Mouse (Mus musculus) midbrain, embryonic 12.5 days (tissue): Measurements from ENCODE around the gene Acsl1. TPM values are rescaled to one million over a fixed set of nuclear protein-coding genes. Genes with fewer than 3 reads are reported as not detected.

Experiments
- ATAC-seq: fragments of 200-750 bp; cut with Nextera tagmentation; 2 replicates; pipeline ENCODE4 v1.8.0; 2017; ENCODE audit warnings: low read depth, moderate TSS enrichment, moderate library complexity; ENCODE audit not compliant: low FRiP score
- H3K27ac ChIP-seq: fragments of 300-500 bp; sonication (generic); replicated peaks from 2 replicates; pipeline ENCODE4 v1.5.1; 2016; ENCODE audit warnings: mild to moderate bottlenecking
- H3K27me3 ChIP-seq: fragments of 300-500 bp; sonication (generic); 2 replicates; pipeline ENCODE4 v1.6.1; 2016; ENCODE audit warnings: mild to moderate bottlenecking
- H3K36me3 ChIP-seq: fragments of 300-500 bp; sonication (generic); 2 replicates; pipeline ENCODE4 v1.6.1; 2016
- H3K4me1 ChIP-seq: fragments of 300-500 bp; sonication (generic); 2 replicates; pipeline ENCODE4 v1.6.1; 2016
- H3K4me2 ChIP-seq: fragments of 300-500 bp; sonication (generic); replicated peaks from 2 replicates; pipeline ENCODE4 v1.6.1; 2016; ENCODE audit warnings: mild to moderate bottlenecking, moderate library complexity
- H3K4me3 ChIP-seq: fragments of 300-500 bp; sonication (generic); 2 replicates; pipeline ENCODE4 v1.5.1; 2016; ENCODE audit warnings: mild to moderate bottlenecking
- H3K9ac ChIP-seq: fragments of 300-500 bp; sonication (generic); replicated peaks from 2 replicates; pipeline ENCODE4 v1.6.1; 2016; ENCODE audit warnings: mild to moderate bottlenecking, moderate library complexity
- H3K9me3 ChIP-seq: fragments of 300-500 bp; sonication (generic); 2 replicates; pipeline ENCODE4 v1.6.1; 2016; ENCODE audit warnings: mild to moderate bottlenecking
- WGBS: fragments of 180-500 bp; shearing (Covaris S2); methylation state at CpG from one replicate; pipeline ENCODE4 v1.1.7; 2016; 5-methylcytosine and 5-hydroxymethylcytosine counted together
- polyA plus RNA-seq: library from polyadenylated mRNA; unstranded; fragments of >200 nt; fragmentation: Nextera tagmentation; extraction: Ambion mirVana; gene quantifications from 2 replicates; pipeline ENCODE4 v1.2.1, GENCODE M21; 2016

Acsl1 gene
- polyA plus RNA-seq, 1 experiment from 2014 or later = 7.8 TPM

DNA sequence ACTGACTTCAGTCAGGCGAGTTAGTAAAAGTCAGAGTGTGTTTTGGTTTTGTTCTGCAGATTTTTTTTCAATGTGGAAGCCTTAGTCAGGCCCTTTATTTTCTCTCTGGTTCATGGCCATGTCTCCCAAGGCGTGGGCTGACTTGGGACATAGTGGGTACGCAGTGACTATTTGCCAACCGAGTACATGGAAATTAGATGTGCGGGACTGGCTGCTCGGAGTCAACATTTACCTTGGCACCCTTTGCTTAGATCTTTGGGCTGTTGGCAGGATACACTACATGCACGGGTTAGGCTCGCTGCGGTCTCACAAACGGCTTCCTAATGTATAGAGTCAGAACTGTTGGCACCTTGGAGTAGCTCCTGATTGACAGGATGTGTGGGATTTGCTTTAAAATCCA lies 7.9 kb downstream of the Acsl1 start:
- Histone ChIP-seq H3K4me1 (0 out of 2 replicates have a peak, but pooled peaks cover 5% of the 10 kb centered on the region), H3K4me2 (no peak overlapping the region), H3K4me3 (no peak overlapping the region), H3K27ac (no peak overlapping the region), H3K27me3 (no peaks in the 10 kb centered on the region), H3K36me3 (no peaks in the 10 kb centered on the region), H3K9ac (no peak overlapping the region), H3K9me3 (no peaks in the 10 kb centered on the region)
- WGBS = 93% methylated on average over 10 of the region's 10 CpGs
- ATAC-seq = no peak

GRCm38 (mm10) chr8:46479794-46480532 lies 9.1 kb downstream of the Acsl1 start:
- no peak overlapping the region for H3K27ac ChIP-seq
- no peaks in the 10 kb centered on the region for H3K36me3 ChIP-seq
- 0 out of 2 replicates have a peak, but pooled peaks cover 4% of the 10 kb centered on the region for H3K27me3 ChIP-seq
- ATAC-seq = no peak
- no peaks in the 10 kb centered on the region for H3K9me3 ChIP-seq
- WGBS = 71% methylated on average over 7 of the region's 7 CpGs
- no peak overlapping the region for H3K9ac ChIP-seq
- no peak overlapping the region for H3K4me3 ChIP-seq
- 0 out of 2 replicates have a peak, but pooled peaks cover 5% of the 10 kb centered on the region for H3K4me1 ChIP-seq
- no peak overlapping the region for H3K4me2 ChIP-seq

DNA sequence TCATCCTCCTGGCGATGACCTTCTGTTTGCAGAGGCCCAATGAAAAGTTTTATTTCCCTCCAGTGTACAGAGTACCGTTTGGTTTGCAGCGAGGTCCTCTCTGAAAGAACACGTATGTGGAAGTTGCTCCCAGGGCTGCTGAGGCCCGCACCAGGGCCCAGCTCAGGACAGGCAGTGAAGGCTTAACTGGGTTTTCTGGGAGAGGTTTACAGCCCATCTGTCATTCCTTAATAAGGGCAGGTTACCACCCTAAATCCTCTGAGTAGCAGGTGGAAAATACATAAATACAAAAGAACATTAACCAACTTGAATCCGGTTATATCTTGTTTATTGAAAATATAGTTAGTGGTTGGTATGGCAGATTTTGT lies 9.7 kb downstream of the Acsl1 start:
- Histone ChIP-seq H3K27ac (no peak overlapping the region), H3K4me3 (no peak overlapping the region), H3K27me3 (0 out of 2 replicates have a peak, but pooled peaks cover 4% of the 10 kb centered on the region), H3K4me1 (0 out of 2 replicates have a peak, but pooled peaks cover 5% of the 10 kb centered on the region), H3K9ac (no peak overlapping the region), H3K9me3 (no peaks in the 10 kb centered on the region), H3K36me3 (no peaks in the 10 kb centered on the region), H3K4me2 (no peak overlapping the region)
- WGBS = 71% methylated on average over 6 of the region's 6 CpGs
- no peak for ATAC-seq

DNA sequence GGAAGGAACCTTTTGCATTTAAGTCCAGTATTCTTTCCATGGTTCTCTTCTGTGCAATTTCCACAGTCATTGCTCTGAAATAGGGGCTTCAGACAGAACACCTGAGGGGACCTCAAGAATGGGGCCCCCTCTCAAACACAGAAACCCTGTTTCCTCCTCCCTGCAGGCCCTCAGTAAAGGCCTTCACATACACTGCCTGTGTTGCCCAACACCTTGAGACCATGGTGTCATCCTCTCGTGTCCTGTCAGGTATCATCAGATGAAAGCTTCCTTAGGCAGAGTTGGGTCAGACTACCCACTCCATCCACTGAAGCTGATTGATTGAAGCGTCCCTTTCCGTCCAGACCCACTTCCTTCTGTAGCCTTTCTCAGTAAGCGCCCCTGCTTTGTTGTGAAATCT lies 11.9 kb downstream of the Acsl1 start:
- no peak overlapping the region for H3K4me2 ChIP-seq
- H3K9me3 ChIP-seq = no peaks in the 10 kb centered on the region
- no peak overlapping the region for H3K4me3 ChIP-seq
- no peak overlapping the region for H3K27ac ChIP-seq
- peaks cover 8% of the 10 kb centered on the region for H3K4me1 ChIP-seq
- H3K27me3 ChIP-seq = 0 out of 2 replicates have a peak, but pooled peaks cover 4% of the 10 kb centered on the region
- no peak for ATAC-seq
- H3K9ac ChIP-seq = no peak overlapping the region
- H3K36me3 ChIP-seq = no peaks in the 10 kb centered on the region
- WGBS = 90% methylated on average over 4 of the region's 4 CpGs

DNA sequence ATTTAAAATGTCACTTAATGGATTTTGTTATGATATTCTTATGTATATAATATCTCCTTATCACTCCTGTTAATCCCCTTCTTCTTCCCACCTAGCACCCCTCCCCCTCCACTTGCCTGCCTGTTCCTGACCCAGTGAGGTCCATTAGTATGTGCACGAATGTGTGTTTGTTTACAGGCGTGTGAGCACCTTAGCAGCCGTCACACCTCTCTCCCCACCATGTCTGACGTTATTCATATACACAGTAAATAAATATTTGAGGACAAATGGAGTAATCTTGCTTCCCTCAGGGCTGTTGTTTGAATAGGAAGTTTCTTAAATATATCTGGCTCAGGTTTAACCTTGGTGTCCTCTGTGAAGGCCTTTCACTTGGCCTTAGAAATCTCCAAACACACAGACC lies 12.4 kb downstream of the Acsl1 start:
- Histone ChIP-seq H3K27ac (no peak overlapping the region), H3K36me3 (no peaks in the 10 kb centered on the region), H3K4me2 (no peak overlapping the region), H3K9ac (no peak overlapping the region), H3K4me1 (peaks cover 12% of the 10 kb centered on the region), H3K4me3 (no peak overlapping the region), H3K27me3 (0 out of 2 replicates have a peak, but pooled peaks cover 4% of the 10 kb centered on the region), H3K9me3 (no peaks in the 10 kb centered on the region)
- no peak for ATAC-seq
- 78% methylated on average over 4 of the region's 4 CpGs for WGBS

- no peak overlapping the region for H3K27ac ChIP-seq
- no peak for ATAC-seq
- 46% methylated on average over 4 of the region's 4 CpGs for WGBS
- no peak overlapping the region for H3K9ac ChIP-seq
- H3K4me1 ChIP-seq = peaks cover 13% of the 10 kb centered on the region
- no peak overlapping the region for H3K4me3 ChIP-seq
- H3K9me3 ChIP-seq = no peaks in the 10 kb centered on the region
- peaks cover 9% of the 10 kb centered on the region; the same call in 1 of the 2 replicates for H3K27me3 ChIP-seq
- H3K36me3 ChIP-seq = no peaks in the 10 kb centered on the region
- no peak overlapping the region for H3K4me2 ChIP-seq
Observed at GRCm38 (mm10) chr8:46484077-46484476, 13.2 kb downstream of the Acsl1 start.

DNA sequence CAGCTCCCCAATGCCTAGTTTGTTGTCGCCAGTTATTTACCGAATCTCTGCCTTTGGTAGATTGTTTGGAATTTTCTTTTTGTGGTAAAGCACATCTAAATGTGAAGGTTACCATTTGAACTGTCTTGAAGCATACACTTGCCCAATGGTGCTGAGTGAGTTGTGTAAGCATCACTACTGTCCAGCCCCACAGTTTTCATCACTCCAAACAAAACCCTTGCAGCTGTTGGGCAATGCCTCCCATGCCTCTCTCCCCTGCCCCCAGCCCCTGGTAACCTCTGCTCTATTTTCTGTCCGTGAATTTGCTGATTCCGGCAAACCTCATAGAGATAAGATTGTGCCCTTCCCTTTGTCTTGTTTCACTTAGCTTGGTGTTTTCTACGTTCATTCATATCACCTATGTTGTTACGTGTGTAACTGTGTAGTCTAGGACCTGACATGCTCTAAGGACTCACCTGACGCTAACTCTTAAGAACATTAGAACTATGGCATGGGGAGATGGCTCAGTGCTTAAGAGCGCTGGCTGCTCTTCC lies 14.2 kb downstream of the Acsl1 start:
- 92% methylated on average over 8 of the region's 8 CpGs for whole genome bisulfite sequencing
- Histone ChIP-seq H3K9ac (no peak overlapping the region), H3K9me3 (no peaks in the 10 kb centered on the region), H3K27me3 (peaks cover 11% of the 10 kb centered on the region; the same call in 1 of the 2 replicates), H3K4me2 (no peak overlapping the region), H3K27ac (no peak overlapping the region), H3K4me3 (no peak overlapping the region), H3K36me3 (no peaks in the 10 kb centered on the region), H3K4me1 (peaks cover 12% of the 10 kb centered on the region)
- ATAC-seq = no peak

GRCm38 (mm10) chr8:46488085-46488561 lies 17.3 kb downstream of the Acsl1 start:
- Histone ChIP-seq H3K27me3 (peaks cover 11% of the 10 kb centered on the region; the same call in 1 of the 2 replicates), H3K27ac (no peak overlapping the region), H3K9ac (no peak overlapping the region), H3K4me3 (no peak overlapping the region), H3K36me3 (no peaks in the 10 kb centered on the region), H3K4me2 (no peak overlapping the region), H3K9me3 (no peaks in the 10 kb centered on the region), H3K4me1 (peaks cover 7% of the 10 kb centered on the region)
- no peak for ATAC-seq
- WGBS = 36% methylated on average over 7 of the region's 7 CpGs

- no peak overlapping the region for H3K4me3 ChIP-seq
- H3K9ac ChIP-seq = no peak overlapping the region
- no peaks in the 10 kb centered on the region for H3K36me3 ChIP-seq
- no peak overlapping the region for H3K4me2 ChIP-seq
- no peak overlapping the region for H3K27ac ChIP-seq
- WGBS = 82% methylated on average over 1 of the region's 1 CpGs
- H3K27me3 ChIP-seq = peaks cover 9% of the 10 kb centered on the region; the same call in 1 of the 2 replicates
- no peak for ATAC-seq
- no peaks in the 10 kb centered on the region for H3K9me3 ChIP-seq
- H3K4me1 ChIP-seq = peaks cover 7% of the 10 kb centered on the region
Observed at GRCm38 (mm10) chr8:46489196-46489595, 18.4 kb downstream of the Acsl1 start.

DNA sequence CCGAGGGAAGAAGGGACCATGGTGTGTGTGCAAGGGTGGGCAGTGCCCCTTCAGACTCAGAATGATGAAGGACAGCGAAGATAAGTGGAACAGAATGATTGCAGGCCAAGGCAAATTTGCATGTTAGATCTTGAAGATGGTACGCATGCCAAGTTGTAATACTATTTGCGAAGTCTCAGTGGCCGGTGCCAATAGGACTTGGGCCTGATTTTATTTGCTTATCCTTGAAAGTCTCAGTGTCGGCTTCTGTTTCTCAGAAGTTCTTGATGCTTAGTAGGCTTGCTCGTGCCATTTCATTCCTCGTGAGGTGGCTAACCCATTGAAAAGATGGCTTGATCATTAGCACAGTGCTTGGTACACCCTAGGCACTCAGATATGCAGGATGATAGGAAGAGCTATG lies 19.4 kb downstream of the Acsl1 start:
- H3K4me3 ChIP-seq = no peak overlapping the region
- H3K36me3 ChIP-seq = no peaks in the 10 kb centered on the region
- peaks cover 7% of the 10 kb centered on the region for H3K4me1 ChIP-seq
- no peak overlapping the region for H3K9ac ChIP-seq
- 92% methylated on average over 8 of the region's 8 CpGs for WGBS
- H3K4me2 ChIP-seq = no peak overlapping the region
- H3K9me3 ChIP-seq = no peaks in the 10 kb centered on the region
- peaks cover 7% of the 10 kb centered on the region; the same call in 1 of the 2 replicates for H3K27me3 ChIP-seq
- no peak overlapping the region for H3K27ac ChIP-seq
- ATAC-seq = no peak

DNA sequence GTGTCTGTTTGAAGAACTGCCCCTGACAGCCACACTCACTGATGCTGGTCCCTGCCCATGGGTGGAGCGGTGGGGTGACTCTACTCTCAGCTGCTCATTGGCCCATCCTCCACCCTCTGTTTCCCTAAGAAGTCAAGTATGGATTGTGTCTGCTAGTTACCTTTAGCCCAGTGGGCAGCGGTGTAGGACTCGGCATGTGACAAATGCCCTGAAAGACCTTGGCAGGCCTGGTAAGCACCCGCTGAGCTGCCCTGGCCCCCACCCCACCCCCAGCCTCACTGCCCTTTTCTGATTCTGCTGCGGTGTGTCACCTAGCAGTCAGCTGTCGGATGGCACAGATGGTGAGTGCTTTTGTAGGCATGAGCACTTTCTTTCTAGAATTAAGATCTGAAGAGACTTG lies 20.0 kb downstream of the Acsl1 start:
- Histone ChIP-seq H3K27me3 (peaks cover 7% of the 10 kb centered on the region; the same call in 1 of the 2 replicates), H3K4me2 (no peak overlapping the region), H3K4me3 (no peak overlapping the region), H3K27ac (no peak overlapping the region), H3K9ac (no peak overlapping the region), H3K36me3 (no peaks in the 10 kb centered on the region), H3K9me3 (no peaks in the 10 kb centered on the region), H3K4me1 (peaks cover 7% of the 10 kb centered on the region)
- no peak for ATAC-seq
- 88% methylated on average over 6 of the region's 6 CpGs for WGBS

DNA sequence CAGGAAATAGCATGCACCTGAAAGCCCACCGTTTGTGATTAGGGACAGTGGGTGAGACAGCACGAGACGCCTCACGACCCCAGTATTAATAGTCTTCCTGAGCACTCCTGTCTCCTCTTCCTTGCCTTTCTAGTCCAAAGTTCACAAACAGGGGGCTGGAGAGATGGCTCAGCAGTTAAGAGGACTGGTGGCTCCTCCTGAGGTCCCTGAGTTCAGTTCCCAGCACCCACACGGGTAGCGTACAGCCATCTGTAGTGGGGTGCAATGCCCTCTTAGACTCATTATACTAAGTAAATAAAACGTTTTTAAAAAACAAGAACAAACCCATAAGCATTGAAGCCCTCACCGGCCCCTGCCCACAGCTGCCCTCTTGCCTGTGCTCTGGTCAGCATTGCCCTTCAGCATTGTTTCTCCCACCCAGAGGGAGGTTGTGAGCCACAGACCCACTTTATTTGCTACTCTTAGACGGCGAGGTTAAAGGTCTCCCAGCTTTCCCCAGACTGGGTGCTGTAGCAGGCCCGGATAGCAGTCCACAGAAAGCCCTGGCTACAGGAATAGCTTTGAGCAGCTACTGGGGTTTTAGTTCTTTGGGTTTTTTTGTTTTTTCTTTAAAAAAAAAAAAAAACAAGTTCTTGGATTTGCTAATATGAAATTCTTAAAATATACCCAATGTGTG lies 22.8 kb downstream of the Acsl1 start:
- Histone ChIP-seq H3K9me3 (no peaks in the 10 kb centered on the region), H3K9ac (no peak overlapping the region), H3K27ac (no peak overlapping the region), H3K4me1 (no peaks in the 10 kb centered on the region), H3K4me2 (no peak overlapping the region), H3K27me3 (peaks cover 6% of the 10 kb centered on the region; the same call in 1 of the 2 replicates), H3K4me3 (no peak overlapping the region), H3K36me3 (no peaks in the 10 kb centered on the region)
- 86% methylated on average over 11 of the region's 11 CpGs for WGBS
- no peak for ATAC-seq
